Mouse (Mus musculus): ENCODE results near the gene Acaca. TPM values are rescaled to one million over a fixed set of nuclear protein-coding genes. Genes with fewer than 3 reads are reported as not detected.
"Not testable (repeated sequence)": the region's sequence is repeated elsewhere in the genome, so short reads cannot be mapped to it uniquely, and the experiment has no call there.

Gene Acaca
- total and polyA plus RNA-seq, 2 experiments from 2014 or later: 18.2 to 102 TPM

- 51% methylated on average over 13 of the region's 13 CpGs for WGBS
- peak; percentile 58 for DNase-seq (ENCODE audit: low spot score)
These were observed 247.3 kb downstream of the Acaca start for GRCm38 (mm10) chr11:84376510-84377365.

GRCm38 (mm10) chr11:84382450-84382849 lies 253.0 kb downstream of the Acaca start:
- 30% methylated on average over 13 of the region's 13 CpGs for WGBS
- Histone ChIP-seq H3K4me3 (ENCODE audit: low read length) (no peak overlapping the region), H3K27me3 (ENCODE audit: insufficient read depth, low read length) (no peaks in the 10 kb centered on the region), H3K9me3 (ENCODE audit: low read length) (no peaks in the 10 kb centered on the region), H3K36me3 (ENCODE audit: insufficient read depth, low read length) (peaks cover 7% of the 10 kb centered on the region; the same call in 1 of the 2 replicates), H3K4me2 (ENCODE audit: low read depth, low read length) (no peak overlapping the region), H3K9ac (replicated peaks; ENCODE audit: low read length) (no peak overlapping the region), H3K27ac (no peak overlapping the region), H3K4me1 (ENCODE audit: insufficient read depth, low read length) (0 out of 2 replicates have a peak, but pooled peaks cover 6% of the 10 kb centered on the region)
- TF ChIP-seq CTCF (IDR thresholded peaks at IDR 0.05; ENCODE audit: low read depth): no peak
- ATAC-seq (no peak), DNase-seq (ENCODE audit: low spot score) (peak; percentile 28)

More at GRCm38 (mm10) chr11:84376510-84377365, 247.3 kb downstream of the Acaca start:
- H3K4me2 ChIP-seq (ENCODE audit: low read depth, low read length): no peak overlapping the region
- no peak for TF ChIP-seq CTCF (IDR thresholded peaks at IDR 0.05; ENCODE audit: low read depth)
- H3K4me1 ChIP-seq (ENCODE audit: insufficient read depth, low read length): peaks cover 4% of the 10 kb centered on the region
- H3K9me3 ChIP-seq (ENCODE audit: low read length): no peaks in the 10 kb centered on the region
- ATAC-seq: no peak
- H3K27ac ChIP-seq: 0 out of 2 replicates have a peak overlapping the region, but pooled peaks have one; percentile 48
- H3K27me3 ChIP-seq (ENCODE audit: insufficient read depth, low read length): no peaks in the 10 kb centered on the region
- H3K9ac ChIP-seq (replicated peaks; ENCODE audit: low read length): no peak overlapping the region
- no peak overlapping the region for H3K4me3 ChIP-seq (ENCODE audit: low read length)
- H3K36me3 ChIP-seq (ENCODE audit: insufficient read depth, low read length): peaks cover 6% of the 10 kb centered on the region; the same call in 1 of the 2 replicates

GRCm38 (mm10) chr11:84383891-84384290 lies 254.4 kb downstream of the Acaca start:
- 0 out of 2 replicates have a peak, but pooled peaks cover 6% of the 10 kb centered on the region for H3K4me1 ChIP-seq (ENCODE audit: insufficient read depth, low read length)
- DNase-seq (ENCODE audit: low spot score) (peak; percentile 19), ATAC-seq (no peak)
- no peak overlapping the region for H3K4me3 ChIP-seq (ENCODE audit: low read length)
- H3K9ac ChIP-seq (replicated peaks; ENCODE audit: low read length): no peak overlapping the region
- H3K9me3 ChIP-seq (ENCODE audit: low read length): no peaks in the 10 kb centered on the region
- no peaks in the 10 kb centered on the region for H3K27me3 ChIP-seq (ENCODE audit: insufficient read depth, low read length)
- no peak overlapping the region for H3K27ac ChIP-seq
- H3K4me2 ChIP-seq (ENCODE audit: low read depth, low read length): no peak overlapping the region
- WGBS: 41% methylated on average over 6 of the region's 6 CpGs
- peaks cover 7% of the 10 kb centered on the region; the same call in 1 of the 2 replicates for H3K36me3 ChIP-seq (ENCODE audit: insufficient read depth, low read length)
- TF ChIP-seq CTCF (IDR thresholded peaks at IDR 0.05; ENCODE audit: low read depth): no peak

GRCm38 (mm10) chr11:84389332-84389731 lies 259.9 kb downstream of the Acaca start:
- DNase-seq (ENCODE audit: low spot score): no peak
- 80% methylated on average over 6 of the region's 6 CpGs for WGBS
- TF ChIP-seq CTCF (IDR thresholded peaks at IDR 0.05; ENCODE audit: low read depth): no peak

GRCm38 (mm10) chr11:84391126-84391525 lies 261.7 kb downstream of the Acaca start:
- Histone ChIP-seq H3K9me3 (ENCODE audit: low read length) (no peaks in the 10 kb centered on the region), H3K27ac (no peak overlapping the region), H3K4me2 (ENCODE audit: low read depth, low read length) (no peak overlapping the region), H3K27me3 (ENCODE audit: insufficient read depth, low read length) (no peaks in the 10 kb centered on the region), H3K4me3 (ENCODE audit: low read length) (no peak overlapping the region), H3K4me1 (ENCODE audit: insufficient read depth, low read length) (no peaks in the 10 kb centered on the region), H3K36me3 (ENCODE audit: insufficient read depth, low read length) (peaks cover 11% of the 10 kb centered on the region), H3K9ac (replicated peaks; ENCODE audit: low read length) (no peak overlapping the region)
- ATAC-seq (no peak), DNase-seq (ENCODE audit: low spot score) (no peak)
- TF ChIP-seq CTCF (IDR thresholded peaks at IDR 0.05; ENCODE audit: low read depth): no peak
- WGBS: 86% methylated on average over 8 of the region's 8 CpGs

More at GRCm38 (mm10) chr11:84389332-84389731, 259.9 kb downstream of the Acaca start:
- Histone ChIP-seq H3K9me3 (ENCODE audit: low read length) (no peaks in the 10 kb centered on the region), H3K27me3 (ENCODE audit: insufficient read depth, low read length) (no peaks in the 10 kb centered on the region), H3K36me3 (ENCODE audit: insufficient read depth, low read length) (peaks cover 14% of the 10 kb centered on the region), H3K4me2 (ENCODE audit: low read depth, low read length) (no peak overlapping the region), H3K4me3 (ENCODE audit: low read length) (no peak overlapping the region), H3K9ac (replicated peaks; ENCODE audit: low read length) (no peak overlapping the region), H3K27ac (no peak overlapping the region), H3K4me1 (ENCODE audit: insufficient read depth, low read length) (no peaks in the 10 kb centered on the region)
- no peak for ATAC-seq

- not testable (repeated sequence) for H3K27me3 ChIP-seq (ENCODE audit: insufficient read depth, low read length); H3K9ac ChIP-seq (replicated peaks; ENCODE audit: low read length); ATAC-seq; H3K9me3 ChIP-seq (ENCODE audit: low read length); H3K4me3 ChIP-seq (ENCODE audit: low read length); H3K27ac ChIP-seq; H3K4me2 ChIP-seq (ENCODE audit: low read depth, low read length); H3K4me1 ChIP-seq (ENCODE audit: insufficient read depth, low read length); DNase-seq (ENCODE audit: low spot score)
- peak; percentile 26; the same call in 1 of the 2 replicates for TF ChIP-seq CTCF (IDR thresholded peaks at IDR 0.05; ENCODE audit: low read depth)
- 81% methylated on average over 7 of the region's 7 CpGs for WGBS
- peaks cover 11% of the 10 kb centered on the region for H3K36me3 ChIP-seq (ENCODE audit: insufficient read depth, low read length)
These were observed 262.6 kb downstream of the Acaca start for GRCm38 (mm10) chr11:84392066-84392465.

- Histone ChIP-seq H3K36me3 (ENCODE audit: insufficient read depth, low read length) (peaks cover 17% of the 10 kb centered on the region), H3K4me3 (ENCODE audit: low read length) (no peak overlapping the region), H3K4me1 (ENCODE audit: insufficient read depth, low read length) (no peaks in the 10 kb centered on the region), H3K9me3 (ENCODE audit: low read length) (no peaks in the 10 kb centered on the region), H3K4me2 (ENCODE audit: low read depth, low read length) (no peak overlapping the region), H3K27me3 (ENCODE audit: insufficient read depth, low read length) (no peaks in the 10 kb centered on the region), H3K9ac (replicated peaks; ENCODE audit: low read length) (no peak overlapping the region), H3K27ac (no peak overlapping the region)
- 78% methylated on average over 7 of the region's 7 CpGs for WGBS
- TF ChIP-seq CTCF (IDR thresholded peaks at IDR 0.05; ENCODE audit: low read depth): no peak
- DNase-seq (ENCODE audit: low spot score) (no peak), ATAC-seq (no peak)
These were observed 264.1 kb downstream of the Acaca start for GRCm38 (mm10) chr11:84393571-84393970.
